Comparison of ENCODE assay signal across 8 mouse cellular contexts in genomic region chr8:115706861-115707730, GRCm38 (mm10). TPM values are rescaled to one million over a fixed set of nuclear protein-coding genes. Genes with fewer than 3 reads are reported as not detected.
DNase-seq lines count a peak whose midpoint lies in the region; ATAC-seq and TF ChIP-seq lines count a peak whose summit lies in the region.

No protein-coding gene starts in this region.

- peaks cover 23% of the 10 kb centered on the region for H3K27me3 ChIP-seq in forebrain, embryonic 12.5 days
- H3K27me3 ChIP-seq in heart, embryonic 16.5 days (ENCODE audit: control insufficient read depth, insufficient read depth, low read length), result peaks cover 3% of the 10 kb centered on the region; the same call in 1 of the 2 replicates
- H3K27me3 ChIP-seq in liver, embryonic 14.5 days (ENCODE audit: control insufficient read depth, insufficient read depth, low read length), result peaks cover 37% of the 10 kb centered on the region
- H3K27me3 ChIP-seq in stomach, embryonic 14.5 days (ENCODE audit: control insufficient read depth, insufficient read depth, low read length), result no peaks in the 10 kb centered on the region

- H3K4me2 ChIP-seq in forebrain, embryonic 12.5 days, result peak overlapping the region; percentile 86
- H3K4me2 ChIP-seq in heart, embryonic 16.5 days (ENCODE audit: low read depth, low read length), result peak overlapping the region; percentile 97
- peak overlapping the region; percentile 59 for H3K4me2 ChIP-seq in liver, embryonic 14.5 days (ENCODE audit: low read depth)
- H3K4me2 ChIP-seq in stomach, embryonic 14.5 days (replicated peaks; ENCODE audit: low read depth, low read length), result peak overlapping the region; percentile 61

- 1% methylated on average over 61 of the region's 76 CpGs for WGBS in forebrain, embryonic 12.5 days
- WGBS in heart, embryonic 16.5 days, result under 1% methylated on average over 54 of the region's 76 CpGs
- WGBS in liver, embryonic 14.5 days (ENCODE audit: insufficient replicate concordance), result under 1% methylated on average over 59 of the region's 76 CpGs
- WGBS in stomach, embryonic 14.5 days, result under 1% methylated on average over 57 of the region's 76 CpGs

- no peaks in the 10 kb centered on the region for H3K36me3 ChIP-seq in forebrain, embryonic 12.5 days (replicated peaks)
- no peaks in the 10 kb centered on the region for H3K36me3 ChIP-seq in heart, embryonic 16.5 days (ENCODE audit: control insufficient read depth, insufficient read depth)
- H3K36me3 ChIP-seq in liver, embryonic 14.5 days (replicated peaks; ENCODE audit: control insufficient read depth, insufficient read depth, low read depth), result no peaks in the 10 kb centered on the region
- H3K36me3 ChIP-seq in stomach, embryonic 14.5 days (ENCODE audit: control insufficient read depth, insufficient read depth, low read length), result no peaks in the 10 kb centered on the region

- no peaks in the 10 kb centered on the region for H3K9me3 ChIP-seq in forebrain, embryonic 12.5 days
- H3K9me3 ChIP-seq in heart, embryonic 16.5 days (replicated peaks; ENCODE audit: control insufficient read depth, low read length), result no peaks in the 10 kb centered on the region
- H3K9me3 ChIP-seq in liver, embryonic 14.5 days (ENCODE audit: control insufficient read depth, low read length), result no peaks in the 10 kb centered on the region
- H3K9me3 ChIP-seq in stomach, embryonic 14.5 days (ENCODE audit: control insufficient read depth, low read depth, low read length), result no peaks in the 10 kb centered on the region

- H3K4me1 ChIP-seq in forebrain, embryonic 12.5 days, result peaks cover 17% of the 10 kb centered on the region
- peaks cover 2% of the 10 kb centered on the region; the same call in 1 of the 2 replicates for H3K4me1 ChIP-seq in heart, embryonic 16.5 days (ENCODE audit: control insufficient read depth, insufficient read depth, low read length)
- H3K4me1 ChIP-seq in liver, embryonic 14.5 days (replicated peaks; ENCODE audit: control insufficient read depth in 2 of 2, insufficient read depth in 2 of 2, low read length in 1 of 2), result no peaks in the 10 kb centered on the region; a peak in 1 of 4 replicates
- H3K4me1 ChIP-seq in stomach, embryonic 14.5 days (ENCODE audit: control insufficient read depth, insufficient read depth, low read length), result peaks cover 9% of the 10 kb centered on the region; the same call in 1 of the 2 replicates

- peak overlapping the region; percentile 77 for H3K9ac ChIP-seq in forebrain, embryonic 12.5 days
- peak overlapping the region; percentile 74 for H3K9ac ChIP-seq in heart, embryonic 16.5 days (ENCODE audit: low read length)
- H3K9ac ChIP-seq in liver, embryonic 14.5 days (replicated peaks), result no peak overlapping the region
- peak overlapping the region; percentile 64 for H3K9ac ChIP-seq in stomach, embryonic 14.5 days (replicated peaks; ENCODE audit: low read depth, low read length)

- no peak for TF ChIP-seq EP300 in liver, embryonic 14.5 days (IDR thresholded peaks at IDR 0.05; ENCODE audit: low read depth)

- DNase-seq in B cell, adult 2 months, result peak; percentile 84 to 85
- peak; percentile 80 for DNase-seq in brain, adult 2 months (ENCODE audit: low read depth, low spot score)
- peak; percentile 81 for DNase-seq in kidney, postnatal 14 days
- no peak for DNase-seq in liver, embryonic 14.5 days (ENCODE audit: low read depth in 3 of 3, low spot score in 3 of 3)
- peak; percentile 50 to 72 for DNase-seq in natural killer cell, adult 2 months (ENCODE audit: low spot score in 2 of 2)

- peak; percentile 87 for ATAC-seq in forebrain, embryonic 12.5 days (ENCODE audit: low FRiP score)
- peak; percentile 76 for ATAC-seq in heart, embryonic 16.5 days (replicated peaks; ENCODE audit: extremely low read depth, insufficient read depth, low FRiP score)
- peak; percentile 68 for ATAC-seq in liver, embryonic 14.5 days (ENCODE audit: insufficient read depth)
- peak; percentile 70 for ATAC-seq in stomach, embryonic 14.5 days (ENCODE audit: insufficient number of reproducible peaks, insufficient read depth, low FRiP score, low read depth)

- peak overlapping the region; percentile 62 for H3K4me3 ChIP-seq in forebrain, embryonic 12.5 days (replicated peaks)
- peak overlapping the region; percentile 69 for H3K4me3 ChIP-seq in heart, embryonic 16.5 days (ENCODE audit: low read length)
- peak overlapping the region; percentile 52 to 54 for H3K4me3 ChIP-seq in liver, embryonic 14.5 days (ENCODE audit: insufficient read depth in 1 of 2, low read depth in 2 of 2, low read length in 2 of 2)
- H3K4me3 ChIP-seq in stomach, embryonic 14.5 days (ENCODE audit: low read depth, low read length), result peak overlapping the region; percentile 71

- H3K27ac ChIP-seq in forebrain, embryonic 12.5 days, result peak overlapping the region; percentile 89
- H3K27ac ChIP-seq in heart, embryonic 16.5 days (ENCODE audit: low read length), result peak overlapping the region; percentile 84
- no peak overlapping the region for H3K27ac ChIP-seq in liver, embryonic 14.5 days
- peak overlapping the region; percentile 94 for H3K27ac ChIP-seq in stomach, embryonic 14.5 days (ENCODE audit: low read length)

- TF ChIP-seq CTCF in liver, embryonic 14.5 days (IDR thresholded peaks at IDR 0.05; ENCODE audit: low read depth), result no peak

RNA-seq across cellular contexts. Expression of gene Maf, which starts 0.5 kb away (rescaled TPM):
- 3.1 and 3.6 TPM in 2 replicates for polyA plus RNA-seq in forebrain, embryonic 12.5 days (2016; fragmentation: Nextera tagmentation; extraction: Ambion mirVana)
- polyA plus RNA-seq in heart, embryonic 16.5 days (2015; fragmentation: Nextera tagmentation; extraction: Ambion mirVana), result 2.6 and 3.2 TPM in 2 replicates
- polyA plus RNA-seq in liver, embryonic 14.5 days (2012; rRNA removed), result 2.6 and 3.1 TPM in 2 replicates
- polyA plus RNA-seq in liver, embryonic 14.5 days (2014; fragmentation: Nextera tagmentation; extraction: Ambion mirVana), result 2.0 and 2.2 TPM in 2 replicates
- 12.1 and 14.7 TPM in 2 replicates for polyA plus RNA-seq in stomach, embryonic 14.5 days (2014; fragmentation: Nextera tagmentation; extraction: Ambion mirVana)

Comparison
In these comparisons a context has a peak if more than half of its experiments do, and no peak if none do; other contexts are left out.
1. DNase-seq: peak in B cell, adult 2 months (2 of 2), brain, adult 2 months (single experiment), kidney, postnatal 14 days (single experiment) and natural killer cell, adult 2 months (2 of 2); none in liver, embryonic 14.5 days (0 of 3).
2. Peak in every context shown above with its lines, with median percentiles within 50 percentile points of each other: ATAC-seq, H3K4me2 ChIP-seq and H3K4me3 ChIP-seq.